Mouse (Mus musculus): ENCODE measurements around the gene Cyp2d10. TPM values are rescaled to one million over a fixed set of nuclear protein-coding genes. Genes with fewer than 3 reads are reported as not detected.
A peak's percentile ranks its signal among the peaks of the same experiment; 100 is the strongest.
"Not testable (repeated sequence)": the region's sequence is repeated elsewhere in the genome, so short reads cannot be mapped to it uniquely, and the experiment has no call there.

Gene Cyp2d10
- polyA plus RNA-seq, 1 experiment from 2014 or later, result not detected

GRCm38 (mm10) chr15:82423471-82423870 lies 16.5 kb upstream of the Cyp2d10 start:
- Histone ChIP-seq H3K27me3 (replicated peaks) (no peaks in the 10 kb centered on the region), H3K4me3 (no peak overlapping the region), H3K27ac (no peak overlapping the region), H3K4me1 (no peaks in the 10 kb centered on the region), H3K36me3 (no peaks in the 10 kb centered on the region), H3K9me3 (no peaks in the 10 kb centered on the region), H3K4me2 (replicated peaks) (no peak overlapping the region), H3K9ac (no peak overlapping the region)
- 83% methylated on average over 3 of the region's 3 CpGs for whole genome bisulfite sequencing
- no peak for ATAC-seq (ENCODE audit: low FRiP score, low read depth)

DNA sequence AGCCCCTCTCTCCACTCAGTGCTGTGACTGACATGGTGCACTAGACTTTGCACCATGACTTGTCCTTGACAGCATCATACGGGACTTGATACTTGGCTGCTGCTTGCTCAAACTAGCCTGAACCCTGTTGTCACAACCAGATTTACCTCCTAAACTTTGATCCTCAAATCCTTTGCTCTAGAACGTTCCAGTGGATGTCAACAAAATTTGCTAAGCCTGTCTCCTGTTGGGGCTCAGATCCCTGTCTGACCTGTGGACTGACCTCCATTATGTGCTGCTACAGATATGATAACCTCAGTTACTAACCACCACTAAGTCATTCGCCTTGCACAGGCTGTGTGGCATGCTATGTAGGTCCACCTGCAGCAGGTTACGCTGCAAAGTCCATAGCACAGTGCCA lies 15.9 kb upstream of the Cyp2d10 start:
- Histone ChIP-seq H3K27ac (no peak overlapping the region), H3K9ac (no peak overlapping the region), H3K4me1 (no peaks in the 10 kb centered on the region), H3K27me3 (replicated peaks) (no peaks in the 10 kb centered on the region), H3K9me3 (no peaks in the 10 kb centered on the region), H3K4me3 (no peak overlapping the region), H3K4me2 (replicated peaks) (no peak overlapping the region), H3K36me3 (no peaks in the 10 kb centered on the region)
- WGBS, result 79% methylated on average over 4 of the region's 4 CpGs
- no peak for ATAC-seq (ENCODE audit: low FRiP score, low read depth)

GRCm38 (mm10) chr15:82418616-82419015 lies 11.6 kb upstream of the Cyp2d10 start:
- Histone ChIP-seq H3K27ac (no peak overlapping the region), H3K4me3 (no peak overlapping the region), H3K4me1 (peaks cover 8% of the 10 kb centered on the region; the same call in 1 of the 2 replicates), H3K9me3 (no peaks in the 10 kb centered on the region), H3K36me3 (no peaks in the 10 kb centered on the region), H3K9ac (no peak overlapping the region), H3K27me3 (replicated peaks) (no peaks in the 10 kb centered on the region), H3K4me2 (replicated peaks) (no peak overlapping the region)
- 81% methylated on average over 1 of the region's 1 CpGs for WGBS
- no peak for ATAC-seq (ENCODE audit: low FRiP score, low read depth)

DNA sequence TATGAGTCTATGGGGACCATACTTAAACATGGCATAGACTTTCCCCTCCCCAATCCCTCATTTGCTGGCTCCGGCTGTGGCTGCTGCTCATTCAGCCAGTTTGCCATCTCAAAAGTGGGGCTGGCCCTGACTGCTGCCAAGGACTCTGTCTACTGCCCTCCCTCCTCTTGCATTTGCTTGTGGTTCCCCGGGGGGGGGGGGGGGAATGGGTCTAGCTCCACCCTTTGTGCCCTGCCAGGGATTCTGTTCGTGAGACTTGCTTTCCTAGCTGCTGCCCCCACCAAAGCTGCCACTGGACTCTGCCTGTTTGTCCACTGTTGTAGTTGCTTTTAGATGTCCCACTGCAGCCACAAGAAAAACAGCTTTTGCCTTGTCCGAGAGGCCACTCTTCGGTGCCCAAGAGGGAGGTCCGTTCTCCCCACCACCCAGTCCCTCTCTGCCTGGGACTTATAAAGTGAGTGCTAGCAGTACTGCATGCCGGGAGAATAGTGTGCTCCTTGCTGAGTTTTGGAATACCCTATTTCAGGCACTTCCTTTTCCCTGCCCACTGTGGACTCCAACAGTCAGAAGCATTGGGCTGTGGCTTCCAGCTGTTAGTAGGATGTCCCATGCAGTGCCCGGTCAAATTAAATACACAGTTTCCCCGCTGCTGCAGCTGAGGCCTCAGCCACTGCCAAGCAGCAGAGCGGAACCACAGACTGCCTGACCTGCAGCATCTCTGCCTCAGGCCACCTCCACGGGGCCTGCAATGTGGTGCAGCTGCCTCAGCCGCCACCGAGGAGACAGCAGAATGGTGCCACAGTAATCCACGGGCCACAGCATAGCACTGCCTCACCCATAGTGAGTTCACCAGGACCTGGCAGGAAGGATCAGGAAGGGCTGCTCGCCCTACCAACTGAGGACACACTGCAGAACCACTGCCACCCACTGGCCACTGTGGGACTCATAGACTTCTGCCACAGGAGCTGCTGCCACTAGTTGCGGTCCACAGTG lies 10.1 kb upstream of the Cyp2d10 start:
- no peaks in the 10 kb centered on the region for H3K36me3 ChIP-seq
- H3K4me3 ChIP-seq, result no peak overlapping the region
- H3K9ac ChIP-seq, result no peak overlapping the region
- H3K4me1 ChIP-seq, result peaks cover 8% of the 10 kb centered on the region; the same call in 1 of the 2 replicates
- H3K9me3 ChIP-seq, result no peaks in the 10 kb centered on the region
- 28% methylated on average over 16 of the region's 16 CpGs for WGBS
- peak; percentile 78 for ATAC-seq (ENCODE audit: low FRiP score, low read depth)
- no peaks in the 10 kb centered on the region for H3K27me3 ChIP-seq (replicated peaks)
- H3K4me2 ChIP-seq (replicated peaks), result peak overlapping the region; percentile 40
- no peak overlapping the region for H3K27ac ChIP-seq

GRCm38 (mm10) chr15:82407536-82407935 lies 541 bp upstream of the Cyp2d10 start:
- H3K4me3 ChIP-seq, result no peak overlapping the region
- H3K4me2 ChIP-seq (replicated peaks), result no peak overlapping the region
- no peaks in the 10 kb centered on the region for H3K4me1 ChIP-seq
- no peaks in the 10 kb centered on the region for H3K36me3 ChIP-seq
- 87% methylated on average over 4 of the region's 4 CpGs for WGBS
- no peak overlapping the region for H3K9ac ChIP-seq
- H3K27ac ChIP-seq, result no peak overlapping the region
- H3K27me3 ChIP-seq (replicated peaks), result no peaks in the 10 kb centered on the region
- no peaks in the 10 kb centered on the region for H3K9me3 ChIP-seq
- no peak for ATAC-seq (ENCODE audit: low FRiP score, low read depth)

DNA sequence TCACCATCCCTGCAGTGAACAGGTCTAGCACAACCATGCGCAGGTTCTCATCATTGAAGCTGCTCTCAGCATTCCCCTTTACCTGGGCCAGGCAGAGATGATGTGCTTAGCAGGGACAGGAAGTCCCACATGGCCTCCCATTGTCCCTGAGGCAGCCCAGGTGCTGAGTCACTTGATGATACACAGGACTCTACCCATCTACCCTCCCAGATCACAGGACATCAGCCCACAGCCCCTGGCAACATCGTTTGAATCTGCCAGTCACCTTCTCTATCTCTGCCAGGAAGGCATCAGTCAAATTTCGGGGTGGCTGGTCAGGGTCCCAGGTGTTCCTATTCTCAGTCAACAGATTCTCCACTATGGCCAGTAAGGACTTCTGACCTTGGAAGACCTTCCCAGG lies 2.8 kb downstream of the Cyp2d10 start:
- no peaks in the 10 kb centered on the region for H3K9me3 ChIP-seq
- H3K27ac ChIP-seq, result no peak overlapping the region
- ATAC-seq (ENCODE audit: low FRiP score, low read depth), result no peak
- no peak overlapping the region for H3K4me3 ChIP-seq
- 94% methylated on average over 3 of the region's 3 CpGs for WGBS
- no peaks in the 10 kb centered on the region for H3K36me3 ChIP-seq
- no peaks in the 10 kb centered on the region for H3K4me1 ChIP-seq
- H3K27me3 ChIP-seq (replicated peaks), result no peaks in the 10 kb centered on the region
- H3K4me2 ChIP-seq (replicated peaks), result no peak overlapping the region
- H3K9ac ChIP-seq, result no peak overlapping the region

- ATAC-seq (ENCODE audit: low FRiP score, low read depth), result no peak
- WGBS, result 89% methylated on average over 9 of the region's 9 CpGs
These were observed 3.4 kb downstream of the Cyp2d10 start for GRCm38 (mm10) chr15:82403606-82404005.

GRCm38 (mm10) chr15:82402741-82403140 lies 4.3 kb downstream of the Cyp2d10 start:
- H3K27me3 ChIP-seq (replicated peaks), result no peaks in the 10 kb centered on the region

More at GRCm38 (mm10) chr15:82403606-82404005, 3.4 kb downstream of the Cyp2d10 start:
- Histone ChIP-seq H3K4me3 (no peak overlapping the region), H3K36me3 (no peaks in the 10 kb centered on the region), H3K4me2 (replicated peaks) (no peak overlapping the region), H3K9ac (no peak overlapping the region), H3K9me3 (no peaks in the 10 kb centered on the region), H3K27me3 (replicated peaks) (no peaks in the 10 kb centered on the region), H3K4me1 (no peaks in the 10 kb centered on the region), H3K27ac (no peak overlapping the region)

DNA sequence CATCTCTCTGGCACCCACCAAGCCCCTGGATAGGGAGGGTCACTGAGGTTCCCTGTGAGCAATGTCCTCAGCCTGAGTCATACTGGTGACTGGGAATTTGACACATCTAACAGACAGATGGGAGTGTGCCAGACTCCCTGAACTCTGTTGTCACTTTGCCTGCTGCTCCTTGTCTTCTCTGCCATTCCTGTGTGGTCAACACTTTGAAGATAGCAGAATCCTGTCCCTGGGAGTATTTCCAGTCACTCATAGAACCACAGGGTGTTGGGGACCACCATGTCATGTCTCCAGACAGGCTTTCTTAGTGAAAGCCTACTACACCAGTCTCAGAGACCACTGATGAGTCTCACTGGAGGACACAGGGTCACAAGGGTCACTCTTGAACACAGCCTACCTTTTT lies 4.9 kb downstream of the Cyp2d10 start:
- Histone ChIP-seq H3K27me3 (replicated peaks) (no peaks in the 10 kb centered on the region), H3K4me3 (no peak overlapping the region), H3K27ac (no peak overlapping the region), H3K9ac (no peak overlapping the region), H3K9me3 (no peaks in the 10 kb centered on the region), H3K4me1 (no peaks in the 10 kb centered on the region), H3K4me2 (replicated peaks) (no peak overlapping the region), H3K36me3 (no peaks in the 10 kb centered on the region)
- ATAC-seq (ENCODE audit: low FRiP score, low read depth), result no peak

More at GRCm38 (mm10) chr15:82402741-82403140, 4.3 kb downstream of the Cyp2d10 start:
- 85% methylated on average over 6 of the region's 6 CpGs for WGBS
- H3K9ac ChIP-seq, result no peak overlapping the region
- H3K9me3 ChIP-seq, result no peaks in the 10 kb centered on the region
- no peak overlapping the region for H3K4me2 ChIP-seq (replicated peaks)
- ATAC-seq (ENCODE audit: low FRiP score, low read depth), result no peak
- H3K4me1 ChIP-seq, result no peaks in the 10 kb centered on the region
- no peak overlapping the region for H3K27ac ChIP-seq
- no peak overlapping the region for H3K4me3 ChIP-seq
- H3K36me3 ChIP-seq, result no peaks in the 10 kb centered on the region

DNA sequence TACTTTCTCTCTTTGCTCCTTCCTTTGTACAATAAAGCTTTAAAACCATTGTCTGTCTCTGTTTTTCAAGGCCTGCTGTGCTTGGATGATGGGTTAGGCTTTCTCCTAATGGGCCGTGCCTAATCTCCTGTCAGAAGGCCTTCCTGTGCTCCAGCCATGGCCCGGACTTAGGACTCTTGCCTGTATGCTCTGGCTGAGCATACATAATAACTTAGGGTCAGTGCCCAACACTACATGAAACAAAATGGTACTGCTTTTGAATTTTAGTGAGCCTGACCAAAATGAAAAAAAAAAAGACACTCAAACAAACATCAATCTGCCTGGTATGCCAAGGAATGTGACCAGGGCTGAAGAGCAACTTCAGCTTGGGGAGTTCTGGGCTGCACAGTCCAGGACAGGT lies 5.5 kb downstream of the Cyp2d10 start:
- Histone ChIP-seq H3K27me3 (replicated peaks) (no peaks in the 10 kb centered on the region), H3K4me1 (no peaks in the 10 kb centered on the region), H3K27ac (no peak overlapping the region), H3K9me3 (no peaks in the 10 kb centered on the region), H3K9ac (no peak overlapping the region), H3K36me3 (no peaks in the 10 kb centered on the region), H3K4me3 (no peak overlapping the region), H3K4me2 (replicated peaks) (no peak overlapping the region)
- no peak for ATAC-seq (ENCODE audit: low FRiP score, low read depth)
- 13% methylated on average over 2 of the region's 2 CpGs for WGBS

DNA sequence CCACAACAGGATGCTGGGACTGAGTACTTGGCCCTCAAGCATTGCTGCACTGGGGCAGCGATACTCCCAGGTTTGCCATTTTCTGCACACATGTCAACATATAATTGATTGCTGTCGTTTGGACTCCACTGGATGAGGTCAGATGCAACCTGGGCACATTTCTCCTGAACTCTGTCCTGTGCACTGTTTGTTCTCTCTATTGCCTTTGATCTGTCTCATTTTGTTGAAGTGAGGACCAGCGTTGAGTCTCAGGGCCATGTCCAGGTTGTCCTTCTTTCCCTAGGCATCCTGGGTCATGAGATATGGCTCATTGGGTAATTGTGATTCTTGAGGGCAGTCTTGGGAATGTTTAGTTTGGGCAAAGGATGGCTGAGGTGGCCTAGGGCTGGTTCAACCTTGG lies 11.0 kb downstream of the Cyp2d10 start:
- not testable (repeated sequence) for H3K27me3 ChIP-seq (replicated peaks); H3K36me3 ChIP-seq; H3K9ac ChIP-seq; H3K4me3 ChIP-seq; H3K4me1 ChIP-seq; ATAC-seq (ENCODE audit: low FRiP score, low read depth); H3K27ac ChIP-seq; H3K9me3 ChIP-seq; H3K4me2 ChIP-seq (replicated peaks)
- 88% methylated on average over 3 of the region's 3 CpGs for WGBS

DNA sequence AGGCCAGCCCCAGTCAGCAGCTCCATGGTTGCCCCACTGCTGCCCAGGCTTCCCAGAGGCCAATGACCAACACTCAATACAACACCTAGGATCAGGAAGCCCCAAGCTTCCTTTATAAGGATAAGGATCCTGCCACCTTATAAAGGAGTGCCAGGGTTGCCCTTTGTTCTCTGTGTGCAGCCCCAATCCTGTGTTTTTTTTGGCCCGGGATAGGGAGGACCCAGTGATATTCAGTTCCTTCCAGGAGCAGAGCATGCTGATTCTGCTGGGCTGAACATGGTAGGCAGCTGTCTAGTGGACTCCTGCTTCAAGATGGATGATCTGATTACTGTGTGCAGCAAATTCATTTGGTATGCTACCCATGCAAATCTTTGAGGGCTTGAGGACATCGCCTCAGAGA lies 13.1 kb downstream of the Cyp2d10 start, which contains the start of gene Cyp2d11:
Gene Cyp2d11 (minus strand): TSS at position 101 of the 400 bp plus-strand sequence.
- H3K9me3 ChIP-seq; H3K9ac ChIP-seq; H3K27ac ChIP-seq; H3K4me2 ChIP-seq (replicated peaks); H3K4me1 ChIP-seq; H3K36me3 ChIP-seq; ATAC-seq (ENCODE audit: low FRiP score, low read depth); H3K27me3 ChIP-seq (replicated peaks); H3K4me3 ChIP-seq: not testable (repeated sequence)
- WGBS, result 84% methylated on average over 2 of the region's 2 CpGs

GRCm38 (mm10) chr15:82389916-82390315 lies 17.1 kb downstream of the Cyp2d10 start:
- not testable (repeated sequence) for H3K4me2 ChIP-seq (replicated peaks); H3K9ac ChIP-seq; H3K36me3 ChIP-seq; H3K27ac ChIP-seq; ATAC-seq (ENCODE audit: low FRiP score, low read depth); H3K9me3 ChIP-seq; H3K4me3 ChIP-seq; H3K27me3 ChIP-seq (replicated peaks); H3K4me1 ChIP-seq
- 91% methylated on average over 10 of the region's 10 CpGs for WGBS
